Mouse (Mus musculus): ENCODE results near the gene Hist1h4k. TPM values are rescaled to one million over a fixed set of nuclear protein-coding genes. Genes with fewer than 3 reads are reported as not detected.
"Not testable (repeated sequence)": the region's sequence is repeated elsewhere in the genome, so short reads cannot be mapped to it uniquely, and the experiment has no call there.

Gene Hist1h4k
- polyA plus RNA-seq, 1 experiment from 2014 or later: 3.0 TPM

GRCm38 (mm10) chr13:21753051-21753523, 2.8 kb upstream of the Hist1h4k start:
- Histone ChIP-seq H3K27ac (peak overlapping the region; percentile 95), H3K27me3 (no peaks in the 10 kb centered on the region), H3K9ac (replicated peaks) (peak overlapping the region; percentile 68), H3K4me2 (replicated peaks) (peak overlapping the region; percentile 76), H3K9me3 (no peaks in the 10 kb centered on the region), H3K4me1 (replicated peaks) (peaks cover 37% of the 10 kb centered on the region), H3K36me3 (no peaks in the 10 kb centered on the region), H3K4me3 (replicated peaks) (peak overlapping the region; percentile 43)
- ATAC-seq: no peak
- WGBS: 2% methylated on average over 10 of the region's 10 CpGs

GRCm38 (mm10) chr13:21752356-21752755, 2.1 kb upstream of the Hist1h4k start:
- Histone ChIP-seq H3K27ac (peak overlapping the region; percentile 40), H3K4me2 (replicated peaks) (peak overlapping the region; percentile 76), H3K36me3 (no peaks in the 10 kb centered on the region), H3K4me3 (replicated peaks) (no peak overlapping the region), H3K4me1 (replicated peaks) (peaks cover 41% of the 10 kb centered on the region), H3K27me3 (no peaks in the 10 kb centered on the region), H3K9me3 (no peaks in the 10 kb centered on the region), H3K9ac (replicated peaks) (0 out of 2 replicates have a peak overlapping the region, but pooled peaks have one; percentile 28)
- WGBS: 52% methylated on average over 3 of the region's 3 CpGs
- ATAC-seq: no peak

- WGBS: 77% methylated on average over 3 of the region's 3 CpGs
- no peaks in the 10 kb centered on the region for H3K36me3 ChIP-seq
- ATAC-seq: no peak
- no peaks in the 10 kb centered on the region for H3K9me3 ChIP-seq
- peak overlapping the region; percentile 40; the same call in 1 of the 2 replicates for H3K27ac ChIP-seq
- H3K4me2 ChIP-seq (replicated peaks): no peak overlapping the region
- no peak overlapping the region for H3K4me3 ChIP-seq (replicated peaks)
- no peak overlapping the region for H3K9ac ChIP-seq (replicated peaks)
- H3K27me3 ChIP-seq: no peaks in the 10 kb centered on the region
- H3K4me1 ChIP-seq (replicated peaks): peaks cover 45% of the 10 kb centered on the region
Measured at GRCm38 (mm10) chr13:21751827-21752226, 1.5 kb upstream of the Hist1h4k start.

GRCm38 (mm10) chr13:21751417-21751816, 1.1 kb upstream of the Hist1h4k start:
- peaks cover 45% of the 10 kb centered on the region for H3K4me1 ChIP-seq (replicated peaks)
- no peak overlapping the region for H3K9ac ChIP-seq (replicated peaks)
- H3K36me3 ChIP-seq: no peaks in the 10 kb centered on the region
- no peak for ATAC-seq
- no peak overlapping the region for H3K4me3 ChIP-seq (replicated peaks)
- no peak overlapping the region; the same call in 1 of the 2 replicates for H3K27ac ChIP-seq
- no peaks in the 10 kb centered on the region for H3K27me3 ChIP-seq
- no peaks in the 10 kb centered on the region for H3K9me3 ChIP-seq
- no peak overlapping the region for H3K4me2 ChIP-seq (replicated peaks)

- H3K27me3 ChIP-seq: no peaks in the 10 kb centered on the region
- peaks cover 37% of the 10 kb centered on the region for H3K4me1 ChIP-seq (replicated peaks)
- no peak for ATAC-seq
- no peaks in the 10 kb centered on the region for H3K9me3 ChIP-seq
- 5% methylated on average over 5 of the region's 5 CpGs for WGBS
- H3K4me2 ChIP-seq (replicated peaks): peak overlapping the region; percentile 81
- H3K27ac ChIP-seq: peak overlapping the region; percentile 91
- H3K4me3 ChIP-seq (replicated peaks): peak overlapping the region; percentile 61
- peak overlapping the region; percentile 79 for H3K9ac ChIP-seq (replicated peaks)
- no peaks in the 10 kb centered on the region for H3K36me3 ChIP-seq
Measured at GRCm38 (mm10) chr13:21749387-21750158, 732 bp downstream of the Hist1h4k start.

- Histone ChIP-seq H3K27me3 (no peaks in the 10 kb centered on the region), H3K4me1 (replicated peaks) (peaks cover 22% of the 10 kb centered on the region), H3K4me2 (replicated peaks) (no peak overlapping the region), H3K36me3 (no peaks in the 10 kb centered on the region), H3K9ac (replicated peaks) (no peak overlapping the region), H3K4me3 (replicated peaks) (no peak overlapping the region), H3K9me3 (no peaks in the 10 kb centered on the region), H3K27ac (no peak overlapping the region)
- no peak for ATAC-seq
- 94% methylated on average over 1 of the region's 1 CpGs for WGBS
Measured at GRCm38 (mm10) chr13:21745006-21745405, 5.3 kb downstream of the Hist1h4k start.

GRCm38 (mm10) chr13:21734906-21735767, 15.2 kb downstream of the Hist1h4k start, which contains the start of gene Hist1h4j:
Gene Hist1h4j, plus strand, starts transcription at chr13:21735064.
- H3K9me3 ChIP-seq: not testable (repeated sequence)

GRCm38 (mm10) chr13:21734010-21734905, 16.0 kb downstream of the Hist1h4k start:
- peak overlapping the region; percentile 73 for H3K9ac ChIP-seq (replicated peaks)
- ATAC-seq: peak; percentile 82
- peak overlapping the region; percentile 53 for H3K4me3 ChIP-seq (replicated peaks)
- no peaks in the 10 kb centered on the region for H3K9me3 ChIP-seq
- H3K27ac ChIP-seq: peak overlapping the region; percentile 98
- H3K36me3 ChIP-seq: no peaks in the 10 kb centered on the region
- WGBS: under 1% methylated on average over 21 of the region's 21 CpGs
- H3K27me3 ChIP-seq: no peaks in the 10 kb centered on the region
- H3K4me1 ChIP-seq (replicated peaks): peaks cover 19% of the 10 kb centered on the region
- H3K4me2 ChIP-seq (replicated peaks): peak overlapping the region; percentile 57

More at GRCm38 (mm10) chr13:21734906-21735767, 15.2 kb downstream of the Hist1h4k start, which contains the start of gene Hist1h4j:
- H3K4me2 ChIP-seq (replicated peaks): peak within 1 kb of the TSS; percentile 57
- not testable (repeated sequence) for H3K27me3 ChIP-seq, H3K36me3 ChIP-seq
- peak within 1 kb of the TSS; percentile 73 for H3K9ac ChIP-seq (replicated peaks)
- peaks cover 19% of the 10 kb centered on the region for H3K4me1 ChIP-seq (replicated peaks)
- H3K27ac ChIP-seq: peak within 1 kb of the TSS; percentile 98
- H3K4me3 ChIP-seq (replicated peaks): peak within 1 kb of the TSS; percentile 53
- peak; percentile 90 for ATAC-seq
- under 1% methylated on average over 46 of the region's 56 CpGs for WGBS

- peaks cover 19% of the 10 kb centered on the region for H3K4me1 ChIP-seq (replicated peaks)
- no peaks in the 10 kb centered on the region for H3K27me3 ChIP-seq
- peak; percentile 46 for ATAC-seq
- no peaks in the 10 kb centered on the region for H3K9me3 ChIP-seq
- H3K27ac ChIP-seq: peak overlapping the region; percentile 98
- no peak overlapping the region for H3K4me2 ChIP-seq (replicated peaks)
- no peak overlapping the region for H3K4me3 ChIP-seq (replicated peaks)
- 61% methylated on average over 5 of the region's 5 CpGs for WGBS
- H3K36me3 ChIP-seq: no peaks in the 10 kb centered on the region
- H3K9ac ChIP-seq (replicated peaks): no peak overlapping the region
Measured at GRCm38 (mm10) chr13:21733466-21733865, 16.8 kb downstream of the Hist1h4k start.

- H3K36me3 ChIP-seq: no peaks in the 10 kb centered on the region
- WGBS: 85% methylated on average over 1 of the region's 1 CpGs
- peaks cover 15% of the 10 kb centered on the region for H3K4me1 ChIP-seq (replicated peaks)
- H3K4me3 ChIP-seq (replicated peaks): no peak overlapping the region
- H3K9ac ChIP-seq (replicated peaks): no peak overlapping the region
- no peaks in the 10 kb centered on the region for H3K27me3 ChIP-seq
- H3K9me3 ChIP-seq: no peaks in the 10 kb centered on the region
- no peak for ATAC-seq
- H3K27ac ChIP-seq: no peak overlapping the region
- H3K4me2 ChIP-seq (replicated peaks): no peak overlapping the region
Measured at GRCm38 (mm10) chr13:21729544-21729943, 20.8 kb downstream of the Hist1h4k start.

GRCm38 (mm10) chr13:21727948-21728572, 22.2 kb downstream of the Hist1h4k start:
- Histone ChIP-seq H3K9ac (replicated peaks) (no peak overlapping the region), H3K4me2 (replicated peaks) (no peak overlapping the region), H3K4me3 (replicated peaks) (no peak overlapping the region), H3K36me3 (no peaks in the 10 kb centered on the region), H3K4me1 (replicated peaks) (peaks cover 15% of the 10 kb centered on the region), H3K27me3 (no peaks in the 10 kb centered on the region), H3K27ac (peak overlapping the region; percentile 74), H3K9me3 (no peaks in the 10 kb centered on the region)
- 16% methylated on average over 11 of the region's 11 CpGs for WGBS
- peak; percentile 83 for ATAC-seq

All from midbrain, embryonic 13.5 days (tissue).